Mouse (Mus musculus) liver, adult 2 months (tissue): ENCODE measurements around the gene 2510039O18Rik. TPM values are rescaled to one million over a fixed set of nuclear protein-coding genes. Genes with fewer than 3 reads are reported as not detected.

Source experiments
- DNase-seq: peaks from one replicate; pipeline ENCODE4 v3.0.0-alpha.2; 2011; ENCODE audit warnings: low read depth, low spot score; ENCODE audit errors: extremely low read depth
- H3K27ac ChIP-seq: fragments of 200-500 bp; replicated peaks from 2 replicates; pipeline ENCODE4 v1.5.1; 2012; ENCODE audit warnings: low read depth, mild to moderate bottlenecking, control low read depth, inconsistent platforms, low read length; ENCODE audit not compliant: insufficient read depth
- H3K27me3 ChIP-seq: fragments of 200-500 bp; 2 replicates; pipeline ENCODE4 v1.6.1; 2012; ENCODE audit warnings: mild to moderate bottlenecking, moderate library complexity, low read length, inconsistent platforms; ENCODE audit not compliant: control insufficient read depth, insufficient read depth
- H3K36me3 ChIP-seq: fragments of 200-500 bp; 2 replicates; pipeline ENCODE4 v1.6.1; 2012; ENCODE audit warnings: low read length, inconsistent platforms; ENCODE audit not compliant: control insufficient read depth, insufficient read depth
- H3K4me1 ChIP-seq: fragments of 200-500 bp; 2 replicates; pipeline ENCODE4 v1.6.1; 2011; ENCODE audit warnings: low read length; ENCODE audit not compliant: control insufficient read depth, insufficient read depth
- H3K4me3 ChIP-seq: fragments of 200-500 bp; 2 replicates; pipeline ENCODE4 v1.5.1; 2011; ENCODE audit warnings: low read depth, mild to moderate bottlenecking, control low read depth, low read length, moderate library complexity; ENCODE audit not compliant: insufficient read depth
- H3K79me2 ChIP-seq: fragments of 200-500 bp; 2 replicates; pipeline ENCODE4 v1.6.1; 2012; ENCODE audit warnings: inconsistent platforms, mild to moderate bottlenecking, low read length, moderate library complexity; ENCODE audit not compliant: control insufficient read depth, insufficient read depth
- H3K9ac ChIP-seq: fragments of 200-500 bp; 2 replicates; pipeline ENCODE4 v1.6.1; 2012; ENCODE audit warnings: low read depth, mild to moderate bottlenecking, control low read depth, inconsistent platforms, low read length
- CTCF ChIP-seq: fragments of 200-500 bp; IDR thresholded peaks from 2 replicates; pipeline ENCODE4 v1.5.1; 2011; ENCODE audit warnings: low read depth, low read length, control low read depth
- POLR2A ChIP-seq: fragments of 200-500 bp; IDR thresholded peaks from 2 replicates; pipeline ENCODE4 v1.6.1; 2011; ENCODE audit warnings: low read length, control low read depth; ENCODE audit not compliant: insufficient read depth; ENCODE audit errors: extremely low read depth
- WGBS: fragments of 180-500 bp; shearing (Covaris S2); methylation state at CpG from one replicate; pipeline ENCODE4 v1.1.7; 2018; 5-methylcytosine and 5-hydroxymethylcytosine counted together
- polyA plus RNA-seq: library from polyadenylated mRNA; depleted of rRNA; stranded (reverse); fragments of >200 nt; gene quantifications from 2 replicates; pipeline ENCODE4 v1.2.3, GENCODE M21; 2012
- total RNA-seq: library from RNA; depleted of rRNA; stranded (reverse); fragments of >200 nt; gene quantifications from 2 replicates; pipeline ENCODE4 v1.2.3, GENCODE M21; 2014

The 2510039O18Rik gene
- total and polyA plus RNA-seq, 2 experiments, result 13.5 to 40.1 TPM

DNA sequence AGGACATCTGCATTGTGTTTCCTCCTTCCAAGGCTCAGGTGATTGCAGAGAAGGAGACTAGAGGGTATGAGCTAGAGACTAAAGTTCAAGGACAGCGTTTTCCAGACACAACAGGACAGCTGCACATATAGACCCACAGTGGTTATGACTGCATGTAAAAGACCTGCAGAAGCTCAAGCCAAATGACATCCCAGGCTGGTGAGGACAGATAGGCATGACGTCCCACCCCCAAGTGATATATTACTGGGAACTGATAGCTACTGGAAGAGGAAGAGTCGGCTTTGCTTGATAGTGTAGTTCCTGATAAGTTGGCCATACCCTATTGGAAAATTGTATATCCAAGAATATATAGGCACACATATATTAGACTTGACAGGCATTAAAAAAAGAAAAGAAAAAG, 35.5 kb downstream of the 2510039O18Rik start:
- Histone ChIP-seq H3K4me3 (no peak overlapping the region), H3K36me3 (no peaks in the 10 kb centered on the region), H3K27ac (no peak overlapping the region), H3K27me3 (peaks cover 3% of the 10 kb centered on the region; the same call in 1 of the 2 replicates), H3K9ac (no peak overlapping the region), H3K4me1 (no peaks in the 10 kb centered on the region), H3K79me2 (no peaks in the 10 kb centered on the region)
- TF ChIP-seq CTCF (no peak), POLR2A (no peak)
- no peak for DNase-seq
- 63% methylated on average over 3 of the region's 3 CpGs for WGBS

DNA sequence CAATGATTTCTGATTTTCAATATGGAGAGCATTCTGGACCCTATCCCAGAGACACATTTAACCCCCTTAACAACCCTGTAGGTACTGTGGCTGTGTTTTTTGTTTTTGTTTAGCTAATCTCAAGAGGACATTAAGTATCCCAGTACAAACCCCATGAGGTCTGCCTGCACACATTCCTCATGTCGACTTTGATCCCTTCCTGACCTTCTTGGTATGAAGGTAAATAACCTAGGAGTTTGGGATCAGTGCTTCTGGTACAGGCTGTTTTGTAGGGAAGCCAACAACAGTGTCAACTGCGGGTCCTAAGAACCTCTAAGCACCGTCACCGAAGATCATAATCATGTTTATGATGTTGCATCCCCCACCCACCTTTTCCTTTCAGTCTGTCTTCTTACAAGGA, 37.0 kb downstream of the 2510039O18Rik start:
- 78% methylated on average over 4 of the region's 4 CpGs for WGBS
- H3K9ac ChIP-seq, result no peak overlapping the region
- no peaks in the 10 kb centered on the region for H3K4me1 ChIP-seq
- TF ChIP-seq POLR2A (no peak), CTCF (no peak)
- no peak overlapping the region for H3K4me3 ChIP-seq
- peaks cover 3% of the 10 kb centered on the region; the same call in 1 of the 2 replicates for H3K27me3 ChIP-seq
- H3K36me3 ChIP-seq, result no peaks in the 10 kb centered on the region
- no peak for DNase-seq
- no peaks in the 10 kb centered on the region for H3K79me2 ChIP-seq
- no peak overlapping the region for H3K27ac ChIP-seq

DNA sequence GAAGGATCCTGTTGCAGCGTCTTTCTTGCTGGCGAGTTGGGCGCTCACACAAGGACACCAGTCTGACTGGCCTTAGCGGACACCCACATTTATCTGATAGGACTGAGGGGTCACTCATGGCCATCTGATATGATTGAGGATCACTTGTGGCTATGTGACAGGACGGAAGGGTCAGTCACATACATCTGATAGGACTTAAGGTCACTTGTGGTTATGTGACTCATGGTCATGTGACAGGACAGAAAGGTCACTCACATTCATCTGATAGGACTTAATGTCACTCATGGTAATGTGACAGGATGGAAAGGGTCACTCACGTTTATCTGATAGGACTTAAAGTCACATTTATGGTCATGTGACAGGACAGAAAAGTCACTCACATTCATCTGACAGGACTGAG, 37.7 kb downstream of the 2510039O18Rik start:
- Histone ChIP-seq H3K36me3 (no peaks in the 10 kb centered on the region), H3K27me3 (peaks cover 3% of the 10 kb centered on the region; the same call in 1 of the 2 replicates), H3K4me3 (no peak overlapping the region), H3K9ac (no peak overlapping the region), H3K27ac (no peak overlapping the region), H3K79me2 (no peaks in the 10 kb centered on the region), H3K4me1 (no peaks in the 10 kb centered on the region)
- no peak for DNase-seq
- no peak for TF ChIP-seq CTCF
- TF ChIP-seq POLR2A, result no peak
- WGBS, result 91% methylated on average over 6 of the region's 6 CpGs

DNA sequence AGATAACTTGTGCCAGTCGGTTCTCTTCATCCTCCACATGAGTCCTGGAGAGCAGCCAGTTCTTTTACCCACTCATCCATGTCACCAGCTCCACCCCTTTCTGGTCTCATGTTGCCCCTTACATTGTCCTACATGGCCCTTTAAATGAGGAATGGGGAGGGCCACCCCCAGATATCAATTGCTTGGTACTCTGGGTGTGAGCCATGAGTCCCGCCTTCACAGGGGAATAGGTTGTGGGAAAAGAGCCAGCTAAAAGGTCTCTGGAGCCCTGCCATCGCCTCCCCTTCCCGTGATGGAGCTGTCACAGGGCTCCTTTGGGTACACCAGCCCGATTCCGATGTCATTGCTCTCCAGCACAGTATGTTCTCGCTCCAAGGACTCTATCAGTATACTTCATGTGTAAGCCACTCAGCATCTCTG, 38.8 kb downstream of the 2510039O18Rik start:
- no peak overlapping the region for H3K4me3 ChIP-seq
- H3K9ac ChIP-seq, result no peak overlapping the region
- 75% methylated on average over 7 of the region's 7 CpGs for WGBS
- no peaks in the 10 kb centered on the region for H3K79me2 ChIP-seq
- no peaks in the 10 kb centered on the region for H3K4me1 ChIP-seq
- peaks cover 3% of the 10 kb centered on the region; the same call in 1 of the 2 replicates for H3K27me3 ChIP-seq
- no peaks in the 10 kb centered on the region for H3K36me3 ChIP-seq
- TF ChIP-seq CTCF (no peak), POLR2A (no peak)
- DNase-seq, result no peak
- no peak overlapping the region for H3K27ac ChIP-seq

DNA sequence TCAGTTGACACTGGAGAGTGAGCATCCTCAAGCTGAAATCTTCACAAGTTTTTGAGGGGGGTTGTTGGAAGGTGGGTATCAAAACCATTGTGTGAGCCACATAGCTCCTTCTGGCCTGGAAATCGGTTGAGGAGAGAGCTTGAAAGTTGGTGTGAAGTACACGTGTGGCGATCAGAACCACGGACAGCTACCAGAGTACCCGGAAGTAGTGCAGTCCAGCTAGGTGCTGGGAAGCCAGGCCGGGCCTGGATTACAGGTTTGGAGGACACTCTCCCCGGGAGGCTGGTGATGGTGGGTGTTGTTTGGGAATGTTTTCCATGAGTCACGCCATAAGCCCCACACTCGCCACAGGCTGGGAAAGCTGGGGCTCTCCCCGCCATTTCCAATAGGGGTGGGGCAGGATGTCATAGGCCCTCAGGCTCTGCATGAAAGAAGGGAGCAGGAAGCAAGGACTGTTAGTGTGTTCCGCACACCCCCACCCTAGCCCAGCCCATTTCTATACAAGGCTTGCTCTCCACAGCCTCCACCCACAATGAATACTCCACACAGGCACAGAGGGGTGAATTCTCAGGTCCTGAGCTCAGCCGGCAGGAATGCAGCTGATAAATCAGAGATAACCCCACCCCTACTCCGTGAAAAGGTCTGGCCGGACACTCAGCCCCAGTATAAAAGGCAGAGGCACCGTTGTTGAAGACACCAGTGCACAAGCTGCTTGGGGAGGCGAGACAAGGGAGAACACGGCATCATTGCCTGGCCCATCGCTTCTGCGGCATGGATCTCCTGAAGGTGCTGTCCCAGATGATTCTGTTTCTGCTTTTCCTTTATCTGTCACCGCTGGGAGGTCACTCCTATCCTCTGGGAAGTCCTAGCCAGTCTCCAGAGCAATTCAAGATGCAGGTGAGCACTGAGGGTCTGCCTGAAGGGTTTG, 44.8 kb downstream of the 2510039O18Rik start, which contains the start of gene Nppb:
Nppb (plus strand) TSS at position 584 of the 928 bp plus-strand sequence.
- H3K4me3 ChIP-seq, result no peak within 1 kb of the TSS
- no peaks in the 10 kb centered on the region for H3K27me3 ChIP-seq
- H3K9ac ChIP-seq, result no peak within 1 kb of the TSS
- no peak for DNase-seq
- H3K79me2 ChIP-seq, result no peaks in the 10 kb centered on the region
- TF ChIP-seq CTCF (no peak), POLR2A (no peak)
- H3K27ac ChIP-seq, result no peak within 1 kb of the TSS
- 26% methylated on average over 20 of the region's 20 CpGs for WGBS
- no peaks in the 10 kb centered on the region for H3K4me1 ChIP-seq
- H3K36me3 ChIP-seq, result no peaks in the 10 kb centered on the region

DNA sequence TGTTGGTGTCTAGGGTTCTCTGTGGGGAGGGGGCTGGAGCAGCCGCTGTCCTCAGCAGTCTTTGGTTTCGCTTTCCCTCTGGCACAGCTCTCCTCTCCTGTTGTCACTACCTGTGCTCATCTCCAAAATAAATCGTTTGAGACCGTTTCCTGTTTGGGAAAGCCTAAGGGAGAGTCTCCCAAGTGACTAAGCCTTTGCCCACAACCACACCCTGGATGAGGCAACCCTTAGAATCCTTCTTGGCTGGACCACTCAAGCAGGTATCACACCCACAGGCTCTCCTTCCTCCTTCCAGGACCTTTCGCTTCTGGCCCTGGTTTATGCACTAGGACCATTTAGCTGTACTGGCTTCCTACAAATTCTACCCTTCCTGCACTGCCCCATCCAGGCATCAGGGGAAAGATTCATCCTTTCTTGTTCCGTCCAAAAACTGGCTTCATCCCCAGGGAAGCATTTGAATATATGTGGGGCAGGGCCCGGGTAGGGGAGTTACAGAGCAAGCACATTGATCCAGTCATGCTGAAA, 52.9 kb downstream of the 2510039O18Rik start:
- 53% methylated on average over 7 of the region's 7 CpGs for WGBS
- H3K36me3 ChIP-seq, result no peaks in the 10 kb centered on the region

More for the DNA sequence above, 52.9 kb downstream of the 2510039O18Rik start:
- no peak for DNase-seq
- Histone ChIP-seq H3K27ac (no peak overlapping the region), H3K4me1 (no peaks in the 10 kb centered on the region), H3K27me3 (no peaks in the 10 kb centered on the region), H3K9ac (no peak overlapping the region), H3K4me3 (no peak overlapping the region), H3K79me2 (no peaks in the 10 kb centered on the region)
- no peak for TF ChIP-seq POLR2A
- no peak for TF ChIP-seq CTCF
